9 mouse cellular contexts compared by ENCODE assay signal in the genomic region with DNA sequence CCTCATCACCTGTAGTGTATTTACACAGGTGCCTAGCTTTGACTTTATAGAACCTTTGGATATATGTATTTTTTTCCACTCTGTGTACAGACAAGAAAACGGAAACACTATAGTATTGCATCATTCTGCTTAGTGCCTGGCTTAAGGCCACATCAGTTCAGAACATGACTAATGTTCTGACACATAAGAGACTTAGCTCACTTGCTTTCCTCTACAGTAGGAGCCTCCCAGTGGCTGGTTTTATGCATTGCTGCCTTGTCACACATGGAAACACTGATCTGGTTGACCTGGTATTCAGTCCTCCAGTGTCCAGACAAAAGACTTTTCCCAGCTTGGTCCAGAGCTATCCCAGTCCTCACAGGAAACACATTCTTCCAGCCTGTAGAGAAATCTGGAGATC.
DNase-seq lines count a peak whose midpoint lies in the region; ATAC-seq and TF ChIP-seq lines count a peak whose summit lies in the region.
"Had no signal": no experiment of that assay in that cellular context is flagged by ENCODE, and none has a peak within 500 bp of the region (broad histone marks: within the 10 kb centered on the region; RNA-seq: fewer than 3 reads in every experiment).

No protein-coding gene starts in this region.

- H3K9me3 ChIP-seq in kidney, postnatal 0 days (replicated peaks; ENCODE audit: low read length) = no peaks in the 10 kb centered on the region
- no peaks in the 10 kb centered on the region for H3K9me3 ChIP-seq in hindbrain, embryonic 16.5 days (ENCODE audit: control insufficient read depth, low read length)
- no peaks in the 10 kb centered on the region for H3K9me3 ChIP-seq in hindbrain, embryonic 13.5 days
- H3K9me3 ChIP-seq: neural tube, embryonic 12.5 days had no signal

- H3K27me3 ChIP-seq in kidney, postnatal 0 days (ENCODE audit: insufficient read depth, low read length) = no peaks in the 10 kb centered on the region
- H3K27me3 ChIP-seq in hindbrain, embryonic 16.5 days (replicated peaks; ENCODE audit: control insufficient read depth, insufficient read depth, low read length) = no peaks in the 10 kb centered on the region
- H3K27me3 ChIP-seq in hindbrain, embryonic 13.5 days = no peaks in the 10 kb centered on the region
- H3K27me3 ChIP-seq: neural tube, embryonic 12.5 days had no signal

- H3K4me1 ChIP-seq in kidney, postnatal 0 days (replicated peaks; ENCODE audit: insufficient read depth, low read length) = no peaks in the 10 kb centered on the region
- H3K4me1 ChIP-seq in hindbrain, embryonic 16.5 days (ENCODE audit: control insufficient read depth, insufficient read depth, low read depth, low read length) = no peaks in the 10 kb centered on the region
- H3K4me1 ChIP-seq in hindbrain, embryonic 13.5 days (replicated peaks) = no peaks in the 10 kb centered on the region
- H3K4me1 ChIP-seq: neural tube, embryonic 12.5 days had no signal

- DNase-seq in kidney, postnatal 0 days (ENCODE audit: low spot score) = peak; percentile 69
- DNase-seq in kidney, adult 18-20 months = no peak
- peak; percentile 89 for DNase-seq in 416B (ENCODE audit: low read depth)
- peak; percentile 10 for DNase-seq in R1 (ENCODE audit: low read depth, low spot score)
- peak; percentile 34 for DNase-seq in induced T-regulatory cell, adult 2 months (ENCODE audit: low read depth)
- DNase-seq in spleen, adult 18-20 months = no peak

- TF ChIP-seq CTCF in kidney, postnatal 0 days (IDR thresholded peaks at IDR 0.05; ENCODE audit: low read depth) = peak; percentile 54

- no peak overlapping the region for H3K4me3 ChIP-seq in kidney, postnatal 0 days (replicated peaks; ENCODE audit: low read depth, low read length)
- no peak overlapping the region for H3K4me3 ChIP-seq in hindbrain, embryonic 16.5 days (ENCODE audit: low read length)
- no peak overlapping the region for H3K4me3 ChIP-seq in hindbrain, embryonic 13.5 days
- H3K4me3 ChIP-seq: neural tube, embryonic 12.5 days had no signal

- no peak overlapping the region for H3K9ac ChIP-seq in kidney, postnatal 0 days (ENCODE audit: low read depth, low read length)
- no peak overlapping the region for H3K9ac ChIP-seq in hindbrain, embryonic 16.5 days (ENCODE audit: low read depth, low read length)
- H3K9ac ChIP-seq in hindbrain, embryonic 13.5 days = no peak overlapping the region
- H3K9ac ChIP-seq: neural tube, embryonic 12.5 days had no signal

- whole genome bisulfite sequencing in kidney, postnatal 0 days = 64% methylated on average over 1 of the region's 1 CpGs
- WGBS in hindbrain, embryonic 16.5 days = 78% methylated on average over 1 of the region's 1 CpGs
- WGBS in hindbrain, embryonic 13.5 days = 88% methylated on average over 1 of the region's 1 CpGs

- H3K36me3 ChIP-seq in kidney, postnatal 0 days (ENCODE audit: insufficient read depth, low read length) = no peaks in the 10 kb centered on the region
- peaks cover 8% of the 10 kb centered on the region for H3K36me3 ChIP-seq in hindbrain, embryonic 16.5 days (ENCODE audit: control insufficient read depth, insufficient read depth, low read length)
- H3K36me3 ChIP-seq in hindbrain, embryonic 13.5 days = peaks cover 35% of the 10 kb centered on the region
- H3K36me3 ChIP-seq: neural tube, embryonic 12.5 days had no signal

- no peak overlapping the region for H3K4me2 ChIP-seq in kidney, postnatal 0 days (ENCODE audit: low read length)
- no peak overlapping the region for H3K4me2 ChIP-seq in hindbrain, embryonic 16.5 days (ENCODE audit: low read length)
- no peak overlapping the region for H3K4me2 ChIP-seq in hindbrain, embryonic 13.5 days
- H3K4me2 ChIP-seq: neural tube, embryonic 12.5 days had no signal

- no peak overlapping the region for H3K27ac ChIP-seq in kidney, postnatal 0 days
- no peak overlapping the region for H3K27ac ChIP-seq in hindbrain, embryonic 16.5 days (ENCODE audit: low read depth, low read length)
- H3K27ac ChIP-seq in hindbrain, embryonic 13.5 days = no peak overlapping the region
- H3K27ac ChIP-seq: neural tube, embryonic 12.5 days had no signal

- ATAC-seq in kidney, postnatal 0 days (replicated peaks; ENCODE audit: low FRiP score, low read depth) = peak; percentile 46; the same call in 1 of the 2 replicates
- no peak for ATAC-seq in hindbrain, embryonic 16.5 days
- no peak for ATAC-seq in hindbrain, embryonic 13.5 days (ENCODE audit: low FRiP score)

Comparison
In these comparisons a context has a peak if more than half of its experiments do, and no peak if none do; other contexts are left out.
1. DNase-seq: peak in kidney, postnatal 0 days (single experiment), 416B (single experiment), R1 (single experiment) and induced T-regulatory cell, adult 2 months (single experiment); none in kidney, adult 18-20 months (single experiment) and spleen, adult 18-20 months (0 of 2).